Mouse (Mus musculus) bone marrow, adult 2 months (tissue): Measurements from ENCODE around the gene Ror1. TPM values are rescaled to one million over a fixed set of nuclear protein-coding genes. Genes with fewer than 3 reads are reported as not detected.

ENCODE experiments used
- H3K27ac ChIP-seq: fragments of 200-500 bp; 2 replicates; pipeline ENCODE4 v1.5.1; 2012; ENCODE audit warnings: low read depth, mild to moderate bottlenecking, control low read depth, inconsistent platforms, low read length; ENCODE audit not compliant: control insufficient read depth, poor library complexity, insufficient read depth
- H3K4me1 ChIP-seq: fragments of 200-500 bp; 2 replicates; pipeline ENCODE4 v1.6.1; 2011; ENCODE audit warnings: low read length; ENCODE audit not compliant: control insufficient read depth, insufficient read depth
- H3K4me3 ChIP-seq: fragments of 200-500 bp; replicated peaks from 2 replicates; pipeline ENCODE3; 2011; ENCODE audit warnings: mild to moderate bottlenecking, low read depth, low read length, control low read depth; ENCODE audit not compliant: control insufficient read depth
- CTCF ChIP-seq: fragments of 200-500 bp; IDR thresholded peaks from 2 replicates; pipeline ENCODE4 v1.5.1; 2011; ENCODE audit warnings: low read length, control low read depth; ENCODE audit not compliant: control insufficient read depth, insufficient read depth
- POLR2A ChIP-seq: fragments of 200-500 bp; IDR thresholded peaks from 2 replicates; pipeline ENCODE4 v1.6.1; 2011; ENCODE audit warnings: low read depth, mild to moderate bottlenecking, control low read depth, low read length, borderline replicate concordance; ENCODE audit not compliant: control insufficient read depth
- WGBS: fragments of 180-500 bp; shearing (Covaris S2); methylation state at CpG from one replicate; pipeline ENCODE4 v1.1.7; 2018; 5-methylcytosine and 5-hydroxymethylcytosine counted together
- polyA plus RNA-seq: library from polyadenylated mRNA; stranded (reverse); fragments of >200 nt; gene quantifications from 2 replicates; pipeline ENCODE4 v1.2.4, GENCODE M21; 2011; ENCODE audit warnings: low replicate concordance; ENCODE audit not compliant: missing spikeins, insufficient read depth, insufficient read length

The Ror1 gene
- polyA plus RNA-seq, 1 experiment: not detected

DNA sequence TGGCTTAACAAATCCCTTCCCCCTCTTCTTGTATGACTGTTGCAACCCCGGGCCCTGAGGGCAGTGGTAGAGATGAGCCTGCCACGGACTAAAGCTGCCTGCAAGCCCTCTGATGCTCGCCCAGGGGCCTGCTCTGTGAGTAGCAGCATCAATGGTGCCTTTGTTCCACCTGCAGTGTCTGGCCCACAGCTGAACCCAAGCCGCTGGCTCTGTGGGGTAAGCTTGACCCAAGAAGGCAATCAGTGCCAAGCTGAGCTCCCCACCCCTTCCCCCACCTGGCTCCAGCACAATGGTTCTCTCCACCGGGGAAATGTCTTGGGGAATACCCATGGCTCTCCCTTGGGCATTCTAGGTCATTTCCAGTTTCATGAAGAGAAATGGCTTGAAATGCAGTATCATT, 260.0 kb downstream of the Ror1 start:
- H3K4me3 ChIP-seq: no peak overlapping the region
- WGBS: 73% methylated on average over 5 of the region's 5 CpGs
- no peak for TF ChIP-seq CTCF
- TF ChIP-seq POLR2A: no peak
- H3K27ac ChIP-seq: no peak overlapping the region
- no peaks in the 10 kb centered on the region for H3K4me1 ChIP-seq

DNA sequence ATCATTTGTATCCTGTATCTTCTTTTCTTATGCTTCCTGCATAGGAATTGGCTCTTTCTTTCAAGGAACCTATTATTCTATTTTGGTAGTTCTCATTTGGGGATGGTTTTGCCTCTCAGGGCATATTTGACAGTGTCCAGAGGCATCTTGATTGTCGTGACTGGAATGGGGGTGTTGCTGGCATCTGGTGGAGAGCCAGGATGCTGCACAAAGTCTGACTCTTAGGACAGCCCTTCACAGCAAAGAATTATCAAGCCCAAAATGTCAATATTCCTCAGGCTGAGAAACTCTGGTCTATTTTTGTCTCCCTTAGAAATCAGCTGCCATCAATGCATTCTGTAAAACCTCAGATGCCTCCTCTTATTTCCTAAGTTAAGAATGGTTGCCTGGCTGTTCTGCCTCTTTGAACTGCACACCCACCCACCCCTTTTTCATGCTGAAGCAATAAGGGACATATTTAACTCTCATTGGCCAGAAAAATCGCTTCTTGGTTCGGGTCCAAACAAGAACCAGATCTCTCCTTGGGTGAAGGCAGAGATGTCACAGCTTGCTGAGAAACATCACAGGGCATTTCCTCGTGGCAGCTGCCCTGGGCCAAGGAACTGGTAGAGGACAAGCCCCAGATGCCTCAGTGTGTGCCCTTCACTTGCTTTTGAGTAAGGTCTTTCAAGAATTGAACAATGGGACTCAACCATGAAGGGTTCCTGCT, 262.4 kb downstream of the Ror1 start:
- WGBS: 66% methylated on average over 4 of the region's 4 CpGs
- TF ChIP-seq CTCF (no peak), POLR2A (no peak)

DNA sequence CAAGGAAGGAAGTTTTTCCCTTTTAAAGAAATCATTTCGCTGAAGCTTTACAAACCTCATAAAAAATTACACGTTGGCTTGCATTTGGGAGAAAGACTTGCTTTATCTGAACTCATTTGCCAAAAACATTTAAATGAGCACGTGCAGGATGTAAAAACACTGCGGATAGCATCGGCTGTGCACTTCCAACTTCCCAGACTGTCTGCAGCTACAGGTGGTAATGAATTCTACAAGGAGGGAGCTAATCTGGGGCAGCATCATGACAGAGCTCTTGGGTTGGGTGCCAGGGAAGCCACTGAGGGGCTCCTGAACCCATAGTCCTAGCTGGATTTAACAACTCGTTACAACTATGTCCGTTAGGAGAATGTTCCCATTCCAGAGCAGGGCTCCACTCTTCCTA, 268.1 kb downstream of the Ror1 start:
- no peak for TF ChIP-seq POLR2A
- no peak for TF ChIP-seq CTCF
- 83% methylated on average over 7 of the region's 7 CpGs for WGBS
- Histone ChIP-seq H3K27ac (no peak overlapping the region), H3K4me3 (no peak overlapping the region), H3K4me1 (no peaks in the 10 kb centered on the region)

More for the DNA sequence above, 262.4 kb downstream of the Ror1 start:
- no peak overlapping the region for H3K4me3 ChIP-seq
- no peak overlapping the region for H3K27ac ChIP-seq
- H3K4me1 ChIP-seq: no peaks in the 10 kb centered on the region

DNA sequence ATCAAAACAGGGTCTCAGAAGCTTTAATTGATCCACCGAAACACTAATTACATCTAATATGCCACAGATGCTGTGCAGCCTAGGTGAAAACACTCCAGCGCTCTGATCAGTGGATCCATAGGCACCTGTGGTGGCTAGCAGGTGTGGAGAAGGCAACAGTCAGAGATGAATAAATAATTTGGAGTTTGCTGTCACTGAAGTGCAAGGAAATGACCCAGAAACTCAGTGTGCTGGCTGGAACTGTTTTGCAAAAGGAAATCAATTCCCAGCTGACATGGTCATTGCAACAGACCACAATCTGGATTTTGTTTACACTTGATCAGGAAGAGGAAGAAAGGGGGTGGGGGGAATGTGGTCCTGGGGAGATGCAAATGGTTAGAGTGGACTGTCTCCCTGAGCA, 273.1 kb downstream of the Ror1 start:
- Histone ChIP-seq H3K4me3 (no peak overlapping the region), H3K27ac (no peak overlapping the region), H3K4me1 (no peaks in the 10 kb centered on the region)
- 92% methylated on average over 2 of the region's 2 CpGs for WGBS
- TF ChIP-seq CTCF: no peak
- no peak for TF ChIP-seq POLR2A

DNA sequence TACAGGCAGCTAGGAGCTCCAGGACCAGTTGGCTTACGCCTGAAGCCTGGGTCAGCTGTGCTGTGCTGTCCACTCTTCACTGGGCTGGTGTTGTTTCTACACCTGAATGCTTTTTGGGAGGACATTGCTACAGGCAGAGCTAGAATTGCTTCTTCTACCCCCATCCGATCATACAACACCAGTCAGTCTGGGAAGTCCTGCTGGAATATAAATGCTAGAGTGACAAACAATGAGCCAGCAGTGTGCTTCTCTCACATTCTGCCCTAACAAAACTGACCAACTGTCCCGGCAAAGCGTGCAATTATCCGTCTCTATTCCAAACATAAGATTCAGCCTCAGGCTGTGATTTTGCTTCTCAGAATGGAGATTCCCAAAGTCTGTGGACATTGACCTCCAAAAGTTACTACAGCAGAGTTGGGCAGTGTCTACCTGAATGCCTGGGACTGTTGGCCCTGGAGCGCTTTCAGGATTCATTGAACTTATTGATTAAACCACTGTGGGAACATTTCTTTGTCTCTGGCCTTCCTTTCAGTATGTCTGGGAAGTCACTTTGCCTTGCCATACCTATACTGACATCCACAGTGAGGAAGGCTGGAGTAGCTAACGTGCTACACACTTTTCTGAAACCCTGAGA, 274.1 kb downstream of the Ror1 start:
- Histone ChIP-seq H3K4me3 (no peak overlapping the region), H3K4me1 (no peaks in the 10 kb centered on the region), H3K27ac (no peak overlapping the region)
- no peak for TF ChIP-seq CTCF
- TF ChIP-seq POLR2A: no peak
- 76% methylated on average over 7 of the region's 7 CpGs for WGBS

DNA sequence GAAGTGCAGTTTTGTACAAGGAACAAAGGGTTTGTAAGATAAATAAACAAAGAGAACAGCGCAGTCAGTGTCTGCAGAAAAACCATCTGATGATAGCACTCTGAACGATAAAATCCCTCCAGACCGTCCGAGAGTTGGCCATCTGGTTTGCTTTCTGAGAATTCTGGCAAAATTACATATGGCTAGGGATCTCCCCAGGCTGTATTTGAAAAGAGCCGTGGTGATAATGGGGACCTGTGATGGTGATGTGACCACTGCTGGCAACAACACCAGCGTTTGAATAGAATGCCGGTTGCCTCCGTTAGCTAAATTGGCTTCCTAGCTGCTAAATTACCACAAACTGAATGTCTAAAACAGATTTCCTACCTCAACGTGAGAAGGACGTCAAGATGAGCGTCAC, 277.2 kb downstream of the Ror1 start:
- 80% methylated on average over 11 of the region's 11 CpGs for WGBS
- Histone ChIP-seq H3K27ac (no peak overlapping the region), H3K4me1 (no peaks in the 10 kb centered on the region), H3K4me3 (no peak overlapping the region)
- TF ChIP-seq POLR2A: no peak
- no peak for TF ChIP-seq CTCF

DNA sequence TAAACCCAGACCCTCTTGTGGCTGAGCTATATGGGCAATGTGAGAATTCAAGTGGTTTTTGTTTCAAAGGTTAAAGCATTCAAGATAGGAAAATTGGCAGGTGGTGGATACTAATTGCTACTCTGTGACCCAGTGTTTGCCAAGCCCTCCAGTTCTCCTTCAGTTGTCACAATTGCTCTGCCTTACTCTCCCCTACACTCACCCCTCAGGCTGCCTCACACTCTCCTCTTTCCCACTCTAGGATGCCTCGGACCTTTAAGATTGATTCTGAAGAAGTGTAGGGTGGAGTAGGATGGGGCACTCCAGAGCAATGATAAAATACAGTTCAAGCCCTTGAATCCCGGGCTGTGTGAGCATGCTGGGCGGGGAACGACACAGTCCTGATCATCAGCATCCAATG, 278.2 kb downstream of the Ror1 start:
- no peaks in the 10 kb centered on the region for H3K4me1 ChIP-seq
- H3K27ac ChIP-seq: no peak overlapping the region
- 71% methylated on average over 4 of the region's 4 CpGs for WGBS
- TF ChIP-seq CTCF: no peak
- TF ChIP-seq POLR2A: no peak
- H3K4me3 ChIP-seq: no peak overlapping the region

DNA sequence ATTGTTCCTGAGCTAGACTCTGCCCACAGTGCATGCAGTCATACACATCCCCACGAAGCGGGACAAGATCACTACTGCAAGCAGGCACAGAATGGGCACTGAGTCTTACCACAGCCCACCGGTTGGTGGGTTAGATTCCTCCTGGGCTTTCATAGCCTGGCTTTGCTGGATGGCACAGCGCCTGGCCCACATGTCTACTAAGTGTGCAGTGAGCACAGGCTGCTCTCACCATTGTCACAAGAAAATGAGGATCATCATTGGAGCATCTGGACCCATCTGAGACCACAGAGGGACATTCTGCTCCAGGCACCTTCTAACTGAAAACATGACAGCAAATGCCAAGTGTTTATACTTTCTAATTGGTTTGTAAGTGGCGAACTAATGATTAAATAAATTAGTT, 279.7 kb downstream of the Ror1 start:
- no peak overlapping the region for H3K27ac ChIP-seq
- no peaks in the 10 kb centered on the region for H3K4me1 ChIP-seq
- WGBS: 78% methylated on average over 5 of the region's 5 CpGs
- H3K4me3 ChIP-seq: no peak overlapping the region
- TF ChIP-seq CTCF (no peak), POLR2A (no peak)
